Mouse (Mus musculus): ENCODE results near the gene Enoph1.

Gene Enoph1

DNA sequence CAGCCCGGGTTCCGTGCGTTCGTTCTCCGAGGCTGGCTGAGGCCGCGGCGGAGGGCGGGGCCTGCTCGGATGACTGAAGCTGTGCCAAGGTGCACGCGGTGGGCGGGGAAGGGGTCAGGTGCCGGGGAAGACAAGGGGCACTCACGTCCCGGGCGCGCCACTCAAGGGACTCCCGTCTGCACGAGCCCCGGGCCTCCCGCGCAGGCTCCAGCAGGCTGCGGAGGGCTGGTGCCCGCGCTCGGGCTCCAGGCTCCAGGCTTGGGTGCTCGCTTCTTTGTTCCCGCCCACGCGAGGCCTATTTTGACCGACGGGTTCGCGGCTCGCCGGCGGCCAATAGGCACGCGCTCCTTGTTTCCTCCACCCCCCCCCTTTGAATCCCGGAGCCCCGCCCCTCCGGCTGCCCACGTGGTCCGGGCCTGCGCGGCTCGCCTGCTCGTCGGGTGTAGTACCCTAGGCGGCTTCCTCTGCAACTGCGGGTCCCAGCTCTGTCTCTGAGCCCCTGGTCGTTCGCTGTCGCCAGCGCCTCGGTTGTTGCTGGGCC, at the start of gene Enoph1, which contains the start of gene Hnrnpdl:
Enoph1 (plus strand) TSS at position 384 of the 541 bp plus-strand sequence.
Hnrnpdl (minus strand) TSS at position 63 of the 541 bp plus-strand sequence.
- DNase-seq = peak; percentile 99

DNA sequence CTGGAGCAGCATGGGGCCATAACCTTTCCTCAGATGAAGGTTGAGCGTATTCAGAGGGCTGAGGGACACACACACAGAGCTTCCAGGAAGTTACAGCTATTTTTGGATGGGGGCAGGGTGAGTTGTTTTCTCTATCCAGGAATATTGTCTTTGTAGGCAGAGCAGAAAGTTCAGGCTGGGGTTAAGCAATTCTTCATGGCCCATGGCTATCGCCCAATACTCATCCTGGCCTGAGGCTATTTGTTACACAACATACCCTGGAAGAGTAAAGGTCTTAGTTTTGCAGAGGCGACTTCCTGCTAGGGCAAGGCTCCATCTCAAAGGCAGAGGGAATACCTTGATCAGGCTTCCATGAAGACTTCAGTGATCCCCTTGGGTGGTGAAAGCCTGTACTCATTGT, 45.6 kb upstream of the Enoph1 start:
- DNase-seq = no peak

DNA sequence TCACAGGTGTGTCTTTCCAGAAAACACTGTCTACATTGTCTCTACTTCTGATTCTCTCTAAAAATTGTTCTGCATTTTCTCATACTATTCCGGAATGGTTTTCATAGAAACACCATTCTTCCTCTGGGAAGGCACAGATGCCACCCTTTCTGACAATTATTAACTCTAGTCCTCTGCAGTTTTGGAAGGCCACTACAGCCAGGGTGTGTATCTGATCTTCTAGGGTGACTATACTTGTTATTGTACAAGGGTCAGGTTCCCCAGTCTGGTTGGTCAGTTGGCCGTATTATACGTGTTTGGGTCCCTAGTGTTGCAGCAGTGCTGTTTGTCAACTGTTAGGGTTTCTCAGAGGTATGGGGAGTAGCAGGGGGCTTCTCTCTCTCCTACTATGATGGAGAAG, 45.1 kb upstream of the Enoph1 start:
- no peak for DNase-seq

DNA sequence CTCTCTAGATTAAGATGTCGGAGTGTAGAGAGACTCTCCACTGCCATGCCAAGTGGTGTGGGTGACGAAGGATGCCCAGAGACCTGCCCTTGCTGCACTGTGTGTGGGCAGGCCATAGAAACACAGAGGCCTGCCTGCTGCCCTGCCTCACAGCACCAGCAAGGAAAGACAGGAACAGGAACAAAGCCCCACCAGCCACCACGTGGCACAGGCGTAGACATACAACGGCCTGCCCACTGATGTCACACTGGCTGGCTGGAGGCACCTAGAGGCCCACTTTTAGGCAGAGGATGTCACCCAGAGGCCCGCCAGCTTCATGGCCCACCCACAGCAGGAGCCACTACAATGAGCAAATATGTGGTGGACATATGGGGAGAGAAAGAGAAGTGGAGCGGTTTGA, 39.7 kb upstream of the Enoph1 start:
- no peak for DNase-seq

DNA sequence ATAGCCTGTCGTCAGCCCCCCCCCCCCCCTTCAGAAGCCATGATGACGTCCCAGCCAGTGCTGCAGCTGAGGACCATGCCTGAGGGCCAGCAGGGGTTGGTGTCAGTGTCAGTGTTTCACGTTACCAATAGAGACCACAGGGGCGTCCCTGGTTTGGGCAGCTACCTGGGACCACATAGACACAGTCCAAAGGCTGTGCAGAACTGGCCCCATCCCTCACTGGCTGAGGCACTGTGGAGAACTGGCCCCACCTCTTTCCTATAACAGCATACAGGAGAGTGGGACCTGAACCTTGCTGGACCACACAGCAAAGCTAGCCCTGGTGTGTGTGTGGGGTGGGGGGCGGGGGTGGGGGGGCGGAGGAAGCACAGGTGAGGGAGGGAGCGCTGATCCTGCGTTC, 39.3 kb upstream of the Enoph1 start:
- no peak for DNase-seq

DNA sequence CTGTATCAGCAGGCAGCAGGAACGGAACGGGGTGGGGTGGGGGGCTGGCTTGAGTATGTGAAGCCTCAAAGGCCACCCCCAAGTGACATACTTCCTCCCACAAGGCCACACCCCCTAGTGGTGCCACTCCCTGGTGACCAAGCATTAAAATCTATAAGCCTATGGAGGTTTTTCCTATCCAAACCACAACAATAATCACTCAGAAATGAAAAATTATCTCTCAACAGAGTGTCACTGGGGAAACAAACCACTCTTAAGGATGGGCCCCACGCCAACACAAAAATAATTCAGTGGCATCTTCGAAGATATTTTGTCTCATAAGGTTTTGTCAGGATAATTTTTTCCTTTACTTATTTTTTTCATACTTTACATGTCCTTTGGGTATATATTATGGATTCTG, 35.9 kb upstream of the Enoph1 start:
- no peak for DNase-seq

DNA sequence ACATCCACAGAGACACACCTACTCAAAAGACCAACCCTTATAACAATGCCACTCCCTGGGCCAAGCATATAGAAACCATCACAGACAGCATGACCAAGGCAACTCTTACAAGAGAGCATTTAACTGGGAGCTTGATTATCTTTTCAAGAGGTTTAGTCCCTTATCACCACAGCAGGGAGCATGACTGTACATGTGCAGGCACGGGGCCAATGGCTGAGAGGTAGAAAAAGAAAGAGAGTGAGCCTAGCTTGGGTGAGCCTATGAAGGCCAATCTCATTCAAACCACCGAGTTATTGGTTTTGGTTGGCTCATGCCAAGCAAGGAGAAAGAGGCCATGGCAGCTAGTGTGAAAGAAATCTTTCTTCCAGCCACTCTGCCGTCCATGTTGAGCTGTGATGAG, 34.4 kb upstream of the Enoph1 start:
- no peak for DNase-seq

DNA sequence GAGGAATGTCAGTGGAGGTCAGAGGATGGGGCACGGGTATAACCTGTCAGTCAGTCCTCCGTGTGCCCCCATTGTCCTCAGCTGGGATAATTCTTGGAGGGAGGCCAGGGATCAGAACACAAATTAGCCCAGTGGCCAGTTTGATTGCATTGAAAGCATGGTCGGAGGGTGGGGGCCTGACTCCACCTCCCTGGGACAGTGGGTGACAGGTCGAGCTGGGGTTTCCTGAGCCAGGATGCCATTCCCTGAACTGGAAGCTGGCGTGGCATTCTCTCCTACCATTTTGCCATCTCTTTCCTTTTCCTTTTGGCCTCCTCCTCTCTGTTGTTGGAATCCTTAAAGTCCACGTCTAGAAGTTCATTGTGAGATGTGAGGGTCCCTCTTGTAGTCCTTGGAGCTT, 33.9 kb upstream of the Enoph1 start:
- no peak for DNase-seq

DNA sequence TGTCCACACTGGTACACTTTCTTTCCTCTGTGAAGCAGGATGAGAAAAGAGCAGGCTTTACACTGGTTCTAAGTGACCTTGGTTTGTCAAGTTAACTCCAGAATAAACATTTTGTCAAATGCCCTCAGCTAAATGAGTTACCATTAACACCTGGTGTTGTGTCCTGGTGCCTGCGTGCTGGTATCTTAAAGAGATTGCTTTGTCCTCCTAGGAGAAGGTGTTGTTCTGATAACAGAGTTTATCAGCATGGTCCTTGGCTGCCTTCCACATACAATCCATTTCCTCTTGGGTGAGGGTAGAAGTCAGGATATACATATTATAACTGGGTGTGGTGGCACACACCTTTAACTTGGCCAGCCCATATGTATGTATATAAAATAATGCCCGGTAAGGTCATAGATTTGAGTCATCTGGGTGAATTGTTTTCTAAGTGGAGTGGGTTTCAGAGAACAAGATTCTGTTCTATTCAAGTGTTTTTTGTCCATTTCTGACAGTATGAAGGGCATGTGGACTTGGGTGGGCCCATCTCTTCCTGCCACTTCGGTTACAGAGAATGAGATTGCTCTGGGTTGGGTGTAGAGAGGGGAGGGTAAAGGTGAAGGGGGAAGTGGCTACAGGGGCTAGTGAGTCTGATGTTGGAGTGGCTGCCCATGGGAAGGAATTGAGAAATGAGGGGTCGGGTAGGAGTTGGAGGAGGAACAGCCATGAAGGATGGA, 33.3 kb upstream of the Enoph1 start:
- DNase-seq = no peak

DNA sequence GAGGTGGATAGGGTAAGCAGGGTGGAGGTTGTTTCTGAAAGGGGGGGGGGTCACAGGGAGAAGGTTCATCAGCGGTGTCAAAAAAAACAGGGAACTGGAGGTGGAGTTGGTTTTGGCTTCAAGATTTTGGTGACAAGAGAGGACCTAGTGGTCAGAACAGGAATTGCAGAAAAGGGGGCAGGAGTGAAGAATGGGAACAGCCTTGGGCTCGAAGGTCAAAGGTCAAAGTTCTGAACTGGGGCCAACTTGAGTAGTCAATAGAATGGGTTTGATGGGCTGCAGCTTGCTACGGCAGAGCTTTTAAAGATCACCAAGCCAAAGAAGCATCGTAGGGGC, 32.8 kb upstream of the Enoph1 start:
- DNase-seq = no peak

DNA sequence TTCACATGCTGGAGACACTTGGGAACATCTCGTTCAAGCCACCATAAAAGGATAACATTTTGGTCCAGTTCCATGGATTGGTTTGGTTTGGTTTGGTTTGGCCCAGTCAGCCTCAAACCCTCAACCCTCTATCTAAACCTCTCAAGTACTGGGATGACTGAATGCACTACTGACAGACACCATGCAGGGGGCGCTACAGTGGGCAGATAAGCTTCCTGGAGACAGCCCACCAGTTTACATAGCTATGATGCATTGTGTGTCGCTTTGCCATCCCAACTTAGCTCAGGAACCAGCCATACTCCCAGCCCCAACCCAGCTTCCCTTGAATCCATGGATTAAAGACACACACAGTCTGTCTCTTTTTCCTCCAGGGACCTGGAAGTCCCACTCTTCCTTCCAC, 31.3 kb upstream of the Enoph1 start:
- no peak for DNase-seq

DNA sequence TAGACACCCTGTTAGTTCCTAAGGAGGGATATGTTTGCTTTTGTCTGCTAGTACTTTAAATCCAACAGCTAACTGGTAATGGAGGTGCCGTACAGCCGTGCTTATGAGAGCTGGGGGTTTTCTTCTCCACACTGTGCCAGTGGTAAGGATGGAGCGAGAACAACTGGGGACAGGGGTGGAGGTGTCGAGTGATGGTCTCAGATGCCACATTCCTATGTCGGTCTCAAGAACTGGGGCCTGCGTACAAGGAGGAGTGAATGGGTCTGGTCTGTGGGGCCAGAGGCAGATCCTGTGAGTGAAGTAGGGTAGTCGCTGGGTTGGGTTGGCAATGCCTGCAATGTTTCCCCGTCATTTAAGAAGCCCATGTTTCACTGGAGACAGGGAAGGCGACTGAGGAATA, 27.2 kb upstream of the Enoph1 start:
- DNase-seq = no peak

DNA sequence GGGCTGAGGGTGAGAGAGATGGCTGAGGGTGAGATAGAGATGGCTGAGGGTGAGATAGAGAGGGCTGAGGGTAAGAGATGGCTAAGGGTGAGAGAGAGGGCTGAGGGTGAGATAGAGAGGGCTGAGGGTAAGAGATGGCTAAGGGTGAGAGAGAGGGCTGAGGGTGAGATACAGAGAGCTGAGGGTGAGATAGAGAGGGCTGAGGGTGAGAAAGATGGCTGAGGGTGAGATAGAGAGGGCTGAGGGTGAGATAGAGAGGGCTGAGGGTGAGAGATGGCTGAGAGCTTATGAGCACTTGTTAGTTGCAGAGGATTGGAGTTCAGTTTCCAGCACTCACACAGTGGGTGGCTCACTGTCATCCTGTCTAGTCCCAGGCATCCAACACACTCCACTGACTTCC, 19.7 kb upstream of the Enoph1 start:
- DNase-seq = no peak

DNA sequence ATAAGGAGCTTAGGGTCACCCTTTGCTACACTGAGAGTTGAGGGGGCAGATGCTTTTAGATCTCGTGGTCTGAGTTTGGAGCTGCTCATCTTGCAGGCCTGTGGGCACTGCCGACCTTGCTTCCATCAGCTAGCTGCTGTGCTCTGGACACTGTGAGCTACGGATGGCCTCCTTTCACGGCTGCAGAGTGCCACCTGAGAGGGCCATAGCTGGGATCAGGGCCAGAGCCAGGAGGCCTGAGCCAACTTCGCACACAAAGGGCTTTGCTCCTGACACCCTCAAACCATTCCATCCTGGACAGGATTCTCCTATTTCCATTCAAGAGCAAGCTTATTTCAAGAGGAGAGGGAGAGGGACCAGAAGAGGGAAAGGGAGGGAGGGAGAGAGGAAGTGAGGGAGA, 15.4 kb upstream of the Enoph1 start:
- DNase-seq = no peak

DNA sequence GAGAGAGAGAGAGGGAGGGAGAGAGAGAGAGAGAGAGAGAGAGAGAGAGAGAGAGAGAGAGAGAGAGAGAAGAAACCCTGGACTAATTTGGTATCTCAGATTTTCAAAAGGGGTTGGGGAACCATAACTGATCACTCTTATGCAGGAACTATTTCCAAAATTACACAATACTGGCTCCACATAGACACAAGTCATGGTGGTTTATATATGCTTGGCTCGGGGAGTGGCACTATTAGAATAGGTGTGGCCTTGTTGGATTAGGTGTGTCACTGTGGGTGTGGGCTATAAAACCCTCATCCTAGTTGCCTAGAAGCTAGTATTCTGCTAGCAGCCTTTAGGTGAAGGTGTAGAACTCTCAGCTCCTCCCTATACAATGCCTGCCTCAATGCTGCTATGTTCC, 14.9 kb upstream of the Enoph1 start:
- no peak for DNase-seq

DNA sequence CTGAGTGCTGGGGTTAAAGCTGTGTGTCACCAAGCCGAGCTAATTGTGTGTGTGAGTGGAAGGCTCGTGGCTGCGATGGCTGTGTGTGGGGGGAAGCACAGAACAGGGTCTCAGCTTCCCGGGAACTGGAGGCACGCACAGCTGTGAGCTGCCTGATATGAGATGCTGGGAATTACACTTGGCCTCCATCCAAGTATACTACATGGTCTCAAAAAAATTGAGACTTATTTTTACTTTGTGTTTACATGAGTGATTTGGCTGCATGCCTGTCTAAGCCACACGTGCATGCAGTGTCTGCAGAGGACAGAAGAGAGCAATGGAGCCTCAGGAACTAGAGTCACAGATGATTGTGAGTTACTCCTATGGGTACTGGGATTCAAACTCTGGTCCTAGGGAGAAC, 9.7 kb upstream of the Enoph1 start:
- DNase-seq = peak; percentile 38

DNA sequence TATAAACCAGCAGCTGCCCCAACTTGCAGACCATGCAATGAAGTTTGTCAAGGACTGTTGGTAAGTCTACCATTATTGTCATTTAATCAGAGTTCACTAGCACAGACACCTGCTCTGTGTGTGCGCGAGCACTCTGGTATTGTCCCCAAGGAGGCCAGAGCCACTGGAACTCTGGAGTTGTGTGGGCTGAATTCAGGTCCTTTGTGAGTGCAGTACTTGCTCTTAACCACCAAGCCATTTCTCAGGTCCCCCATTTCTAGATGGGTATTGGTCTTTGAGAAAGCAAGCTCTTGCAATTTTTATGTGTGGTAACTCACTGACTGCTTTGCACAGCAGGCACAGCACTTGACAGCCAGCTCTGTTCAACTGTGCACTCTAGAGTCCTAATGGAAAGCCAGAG, 7.7 kb upstream of the Enoph1 start:
- DNase-seq = no peak

DNA sequence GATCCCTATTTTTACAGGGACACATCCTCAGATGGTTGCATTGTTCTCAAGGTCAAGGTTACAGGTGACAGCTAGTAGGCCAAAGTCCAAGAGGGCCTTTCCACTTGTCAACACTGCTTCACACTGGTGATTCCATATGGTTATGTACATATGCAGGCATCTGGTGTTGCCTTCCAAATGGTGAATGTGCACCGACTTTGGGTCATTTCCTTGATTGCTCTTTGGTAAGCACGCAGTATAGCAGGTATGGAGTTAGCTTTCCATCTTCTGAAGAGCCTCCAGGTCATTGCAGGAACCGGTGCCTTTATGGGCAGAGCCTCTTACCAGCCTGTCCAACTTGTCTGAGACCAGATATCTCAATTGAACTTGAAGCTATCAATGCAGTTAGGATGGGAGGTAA, 7.1 kb upstream of the Enoph1 start:
- no peak for DNase-seq

DNA sequence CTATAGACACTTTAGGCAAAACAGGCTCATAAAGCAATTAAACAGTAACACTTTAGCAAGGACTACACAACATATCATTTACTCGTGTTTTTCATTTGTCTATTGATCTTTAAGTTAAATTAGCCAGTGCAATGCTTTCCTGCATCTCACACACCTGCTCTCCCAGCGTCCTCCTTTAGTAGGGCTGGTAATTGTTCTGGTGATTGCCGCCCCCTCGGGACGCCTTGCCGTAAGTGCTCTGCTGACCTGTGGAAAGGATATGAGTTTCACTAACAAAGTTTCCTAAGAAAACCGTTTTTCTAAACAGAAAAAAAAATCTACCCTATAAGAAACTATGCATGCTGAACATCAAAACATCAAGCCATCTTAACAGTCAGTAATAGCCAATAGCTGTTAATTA, 3.8 kb upstream of the Enoph1 start:
- no peak for DNase-seq

DNA sequence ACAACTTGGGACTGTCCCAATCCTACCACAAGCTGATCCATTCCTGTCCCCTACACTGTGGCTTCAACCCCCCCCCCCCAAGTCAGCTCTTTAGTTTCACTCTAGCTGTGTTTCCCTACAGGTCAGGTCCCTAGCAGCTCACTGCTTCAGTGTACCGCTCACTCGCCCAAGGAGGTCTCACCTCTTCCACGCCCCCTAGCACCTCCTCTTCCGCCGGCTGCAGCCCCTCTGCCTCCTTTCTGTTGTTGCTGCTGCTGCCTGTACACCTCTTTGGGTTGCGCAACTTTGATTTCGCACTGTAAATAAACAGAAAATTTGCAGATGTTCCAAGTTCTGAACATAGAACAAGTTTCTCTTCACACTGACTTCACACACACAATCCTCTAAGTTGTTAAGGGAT, 3.1 kb upstream of the Enoph1 start:
- no peak for DNase-seq

DNA sequence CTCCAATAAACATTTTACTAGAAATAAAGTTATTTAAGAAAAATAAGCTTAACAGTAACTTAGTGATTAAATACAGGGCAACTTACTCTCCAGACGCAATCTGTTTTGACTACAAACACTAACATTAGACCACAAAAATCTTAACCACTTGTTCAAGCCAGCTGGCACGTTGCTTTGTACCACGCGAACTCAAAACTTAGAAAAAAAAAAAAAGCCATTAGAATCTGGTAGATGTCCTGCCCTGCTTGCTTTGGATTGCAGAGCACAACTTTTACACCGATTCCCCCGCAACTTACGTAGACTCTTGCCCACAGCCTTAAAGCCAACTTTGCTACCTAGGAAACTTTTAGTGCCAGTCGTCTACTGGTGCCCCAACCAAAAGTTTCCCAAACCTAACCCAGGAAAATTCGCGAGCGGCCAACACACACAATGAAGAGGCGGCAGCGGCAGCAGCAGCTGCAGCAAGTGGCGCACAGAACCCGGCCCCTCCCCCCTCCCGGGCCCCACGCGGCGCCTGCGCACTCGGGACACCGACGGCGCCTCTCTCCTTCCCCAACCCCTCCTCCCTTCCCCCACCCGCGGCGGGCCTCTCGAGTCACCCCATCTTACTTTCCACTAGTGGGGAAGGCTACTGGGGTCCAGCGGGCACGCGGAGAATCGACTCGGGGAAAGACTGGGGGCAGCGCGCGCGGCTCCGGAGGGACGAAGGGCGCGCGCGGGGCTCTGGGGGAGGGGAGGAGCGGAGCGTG, 1.6 kb upstream of the Enoph1 start:
- peak; percentile 94 for DNase-seq

DNA sequence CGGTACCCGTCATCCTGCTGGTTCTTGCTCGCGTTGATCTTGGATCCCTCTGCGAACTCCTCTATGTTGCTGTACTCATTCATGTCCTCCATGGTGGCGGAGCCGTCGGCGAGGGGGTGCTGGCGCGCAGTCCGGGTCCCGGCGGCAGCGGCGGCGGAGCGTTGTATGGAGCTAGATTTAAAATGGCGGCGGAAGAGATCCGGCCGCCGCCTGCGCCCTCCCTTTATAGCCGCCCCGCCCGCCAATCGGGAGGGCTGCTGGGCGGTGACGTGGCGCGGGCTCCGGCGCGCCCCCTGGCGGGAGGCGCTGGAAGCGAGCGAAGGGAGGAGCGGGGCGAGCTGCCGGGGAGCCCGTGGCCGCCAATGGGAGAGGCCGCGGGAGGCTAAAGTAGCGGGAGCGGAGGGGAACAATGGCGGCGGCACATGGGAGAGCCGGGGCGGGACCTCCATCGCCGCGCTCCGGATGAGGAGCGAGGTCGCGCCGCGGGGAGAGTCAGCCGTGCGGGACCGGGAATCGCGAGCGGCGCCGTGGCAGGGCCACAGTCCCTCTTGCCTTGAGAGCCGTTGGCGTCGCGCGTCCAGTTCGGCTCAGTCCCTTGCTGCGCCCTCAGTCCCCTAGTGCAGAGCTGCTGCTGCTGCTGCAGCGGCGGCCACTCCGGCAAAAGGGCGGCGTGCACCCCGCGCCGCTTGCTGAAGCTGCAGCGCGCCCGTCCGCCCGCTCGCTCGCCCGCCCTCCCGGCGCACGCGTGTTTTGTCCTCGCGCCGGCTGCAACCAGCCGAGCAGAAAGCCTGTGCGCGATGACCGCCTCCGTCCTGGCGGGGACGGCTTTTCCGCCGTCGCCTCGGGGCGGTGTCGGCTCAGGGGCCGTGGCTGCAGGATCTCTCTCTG, 827 bp upstream of the Enoph1 start:
- peak; percentile 95 for DNase-seq

DNA sequence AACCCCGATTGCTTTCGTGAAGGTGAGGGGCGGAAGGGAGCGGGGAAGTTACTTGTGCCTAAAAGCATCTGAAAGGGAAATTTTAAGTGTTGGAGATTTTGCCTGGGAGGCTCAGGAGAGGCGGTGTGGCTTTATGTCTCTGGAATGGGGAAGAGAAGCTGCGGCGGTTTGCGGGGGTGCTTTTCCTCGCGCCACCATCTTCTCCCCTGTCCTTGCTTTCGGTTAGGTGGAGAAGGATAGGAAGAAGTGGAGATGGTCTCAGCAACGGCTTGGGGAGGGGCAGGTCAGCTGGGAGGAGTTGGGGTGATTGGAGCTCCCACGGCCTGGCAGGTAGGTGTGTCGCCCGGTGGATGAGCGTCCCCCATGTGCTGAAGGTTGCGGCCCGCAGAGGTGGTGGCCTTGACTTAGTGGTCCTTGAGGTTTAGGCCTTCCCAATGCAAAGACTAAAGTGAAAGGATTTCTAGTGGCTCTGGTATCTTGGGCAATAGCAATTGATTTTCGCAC, 548 bp downstream of the Enoph1 start:
- peak; percentile 30 for DNase-seq

All from right cerebral cortex, postnatal 14 days (tissue).